Mouse (Mus musculus) lung, embryonic 16.5 days (tissue): ENCODE measurements at regions not wholly inside any gene's neighbourhood (a gene's known extent, or its start where the extent isn't known, plus 50 kb on each side); places are given as distances from the start of the nearest gene placed in this dataset.

Experiments
- ATAC-seq: fragments of 200-750 bp; cut with Nextera tagmentation; 2 replicates; pipeline ENCODE4 v1.8.0; 2017; ENCODE audit warnings: low read depth, mild to moderate bottlenecking, moderate library complexity
- H3K27ac ChIP-seq: fragments of 300-500 bp; sonication (generic); 2 replicates; pipeline ENCODE4 v1.5.1; 2014; ENCODE audit warnings: mild to moderate bottlenecking, control low read depth, low read length
- H3K27me3 ChIP-seq: fragments of 300-500 bp; sonication (generic); 2 replicates; pipeline ENCODE4 v1.6.1; 2014; ENCODE audit warnings: low read depth, low read length, mixed read lengths; ENCODE audit not compliant: control insufficient read depth, insufficient read depth
- H3K36me3 ChIP-seq: fragments of 300-500 bp; sonication (generic); 2 replicates; pipeline ENCODE4 v1.6.1; 2014; ENCODE audit warnings: low read length; ENCODE audit not compliant: control insufficient read depth, insufficient read depth
- H3K4me1 ChIP-seq: fragments of 300-500 bp; sonication (generic); replicated peaks from 2 replicates; pipeline ENCODE4 v1.6.1; 2014; ENCODE audit warnings: low read length, mixed read lengths; ENCODE audit not compliant: control insufficient read depth, insufficient read depth
- H3K4me2 ChIP-seq: fragments of 300-500 bp; sonication (generic); 2 replicates; pipeline ENCODE4 v1.6.1; 2014; ENCODE audit warnings: low read depth, low read length, control low read depth
- H3K4me3 ChIP-seq: fragments of 300-500 bp; sonication (generic); 2 replicates; pipeline ENCODE4 v1.5.1; 2014; ENCODE audit warnings: mild to moderate bottlenecking, low read length, control low read depth
- H3K9ac ChIP-seq: fragments of 300-500 bp; sonication (generic); 2 replicates; pipeline ENCODE4 v1.6.1; 2014; ENCODE audit warnings: low read length, control low read depth
- H3K9me3 ChIP-seq: fragments of 300-500 bp; sonication (generic); 2 replicates; pipeline ENCODE4 v1.6.1; 2016; ENCODE audit warnings: low read length; ENCODE audit not compliant: control insufficient read depth
- WGBS: fragments of 180-500 bp; shearing (Covaris S2); extraction: QIAGEN DNeasy Blood & Tissue Kit; methylation state at CpG from one replicate; pipeline ENCODE4 v1.1.7; 2014; 5-methylcytosine and 5-hydroxymethylcytosine counted together

GRCm38 (mm10) chr14:24081911-24082558 lies 67.7 kb upstream of the Kcnma1 start:
- Histone ChIP-seq H3K4me2 (no peak overlapping the region), H3K9me3 (no peaks in the 10 kb centered on the region)

GRCm38 (mm10) chr14:24068693-24069092 lies 54.4 kb upstream of the Kcnma1 start:
- Histone ChIP-seq H3K4me2 (no peak overlapping the region), H3K36me3 (no peaks in the 10 kb centered on the region), H3K4me3 (no peak overlapping the region), H3K27ac (no peak overlapping the region), H3K27me3 (no peaks in the 10 kb centered on the region), H3K4me1 (no peaks in the 10 kb centered on the region), H3K9ac (no peak overlapping the region), H3K9me3 (no peaks in the 10 kb centered on the region)
- ATAC-seq, result no peak
- WGBS, result 58% methylated on average over 4 of the region's 4 CpGs

More at GRCm38 (mm10) chr14:24081911-24082558, 67.7 kb upstream of the Kcnma1 start:
- H3K4me3 ChIP-seq, result no peak overlapping the region
- 22% methylated on average over 11 of the region's 11 CpGs for WGBS
- no peaks in the 10 kb centered on the region for H3K4me1 ChIP-seq
- no peak overlapping the region for H3K9ac ChIP-seq
- peak; percentile 59 for ATAC-seq
- H3K27ac ChIP-seq, result no peak overlapping the region
- no peaks in the 10 kb centered on the region for H3K36me3 ChIP-seq
- H3K27me3 ChIP-seq, result no peaks in the 10 kb centered on the region

GRCm38 (mm10) chr14:24067657-24068056 lies 53.4 kb upstream of the Kcnma1 start:
- Histone ChIP-seq H3K4me1 (no peaks in the 10 kb centered on the region), H3K27me3 (no peaks in the 10 kb centered on the region), H3K27ac (no peak overlapping the region), H3K9ac (no peak overlapping the region), H3K4me3 (no peak overlapping the region), H3K4me2 (no peak overlapping the region), H3K36me3 (no peaks in the 10 kb centered on the region), H3K9me3 (no peaks in the 10 kb centered on the region)
- WGBS, result 38% methylated on average over 6 of the region's 6 CpGs
- no peak for ATAC-seq

GRCm38 (mm10) chr14:24065231-24065767 lies 51.0 kb upstream of the Kcnma1 start:
- H3K27ac ChIP-seq, result no peak overlapping the region
- no peaks in the 10 kb centered on the region for H3K4me1 ChIP-seq
- no peak overlapping the region for H3K9ac ChIP-seq
- H3K4me2 ChIP-seq, result no peak overlapping the region
- 71% methylated on average over 4 of the region's 4 CpGs for WGBS
- H3K36me3 ChIP-seq, result no peaks in the 10 kb centered on the region
- H3K9me3 ChIP-seq, result no peaks in the 10 kb centered on the region
- no peak for ATAC-seq
- H3K27me3 ChIP-seq, result no peaks in the 10 kb centered on the region
- H3K4me3 ChIP-seq, result no peak overlapping the region
